Mouse (Mus musculus) myocyte (in vitro differentiated cells): ENCODE measurements around the gene Parp3.

Source experiments
- CEBPB ChIP-seq: IDR thresholded peaks from 2 replicates; pipeline ENCODE4 v1.6.1; 2011; ENCODE audit warnings: mild to moderate bottlenecking, moderate library complexity; ENCODE audit not compliant: poor library complexity, insufficient read depth, severe bottlenecking
- E2F4 ChIP-seq: IDR thresholded peaks from one replicate; pipeline ENCODE4 v1.6.1; 2011; ENCODE audit warnings: mild to moderate bottlenecking, control low read depth, moderate library complexity; ENCODE audit not compliant: insufficient read depth
- MAX ChIP-seq: IDR thresholded peaks from one replicate; pipeline ENCODE4 v1.6.1; 2011; ENCODE audit warnings: low read depth, mild to moderate bottlenecking, control low read depth
- MYOD1 ChIP-seq, 3 experiments: IDR thresholded peaks; one replicate each; pipeline ENCODE4 v1.6.1; 2011; ENCODE audit warnings: control low read depth in 2 of 3, low read depth in 2 of 3, mild to moderate bottlenecking in 2 of 3, moderate library complexity in 1 of 3; ENCODE audit not compliant: insufficient read length in 2 of 3, control insufficient read depth in 1 of 3
- MYOG ChIP-seq, 3 experiments: IDR thresholded peaks; one replicate each; pipeline ENCODE4 v1.6.1; 2011; ENCODE audit warnings: control low read depth in 2 of 3, low read depth in 2 of 3, mild to moderate bottlenecking in 2 of 3; ENCODE audit not compliant: insufficient read length in 2 of 3, control insufficient read depth in 1 of 3, insufficient read depth in 1 of 3
- POLR2A ChIP-seq: IDR thresholded peaks from one replicate; pipeline ENCODE4 v1.6.1; 2011; ENCODE audit warnings: low read depth, mild to moderate bottlenecking, control low read depth, moderate library complexity; ENCODE audit not compliant: insufficient read length
- POLR2AphosphoS2 ChIP-seq: IDR thresholded peaks from one replicate; pipeline ENCODE4 v1.6.1; 2011; ENCODE audit warnings: low read depth, control low read depth; ENCODE audit not compliant: insufficient read length
- REST ChIP-seq: IDR thresholded peaks from one replicate; pipeline ENCODE4 v1.6.1; 2011; ENCODE audit warnings: mild to moderate bottlenecking, control low read depth, moderate library complexity; ENCODE audit not compliant: insufficient read depth, insufficient read length
- SRF ChIP-seq: IDR thresholded peaks from one replicate; pipeline ENCODE4 v1.6.1; 2011; ENCODE audit warnings: low read depth; ENCODE audit not compliant: control insufficient read depth, insufficient read length
- TCF12 ChIP-seq: IDR thresholded peaks from one replicate; pipeline ENCODE4 v1.6.1; 2011; ENCODE audit warnings: mild to moderate bottlenecking, control low read depth; ENCODE audit not compliant: poor library complexity, insufficient read depth, severe bottlenecking
- TCF3 ChIP-seq: IDR thresholded peaks from one replicate; pipeline ENCODE4 v1.6.1; 2011; ENCODE audit warnings: low read depth, control low read depth; ENCODE audit not compliant: insufficient read length
- USF1 ChIP-seq: IDR thresholded peaks from one replicate; pipeline ENCODE4 v1.6.1; 2011; ENCODE audit warnings: low read depth, mild to moderate bottlenecking, control low read depth, moderate library complexity

- TF ChIP-seq E2F4 (no peak), POLR2AphosphoS2 (no peak), CEBPB (no peak), POLR2A (no peak), SRF (no peak), TCF12 (no peak), MYOD1 (IDR thresholded peaks at IDR 0.05; ENCODE audit: control insufficient read depth in 1 of 3, insufficient read length in 2 of 3, low read depth in 2 of 3) (no peak), MYOG (IDR thresholded peaks at IDR 0.05; ENCODE audit: control insufficient read depth in 1 of 3, insufficient read depth in 1 of 3, insufficient read length in 2 of 3, low read depth in 2 of 3) (no peak), USF1 (no peak), MAX (no peak), REST (no peak), TCF3 (no peak)
These were observed 4.3 kb upstream of the Parp3 start for GRCm38 (mm10) chr9:106481075-106481474.
